Mouse (Mus musculus) megakaryocyte progenitor cell, adult 5-6 weeks (primary cell): ENCODE results near the gene Psmb3. TPM values are rescaled to one million over a fixed set of nuclear protein-coding genes. Genes with fewer than 3 reads are reported as not detected.
"Not testable (repeated sequence)": the region's sequence is repeated elsewhere in the genome, so short reads cannot be mapped to it uniquely, and the experiment has no call there.

ENCODE experiments used
- ATAC-seq: replicated peaks from 2 replicates; pipeline ENCODE4 v1.8.0; 2016; ENCODE audit warnings: mild to moderate bottlenecking, moderate TSS enrichment, inconsistent platforms; ENCODE audit not compliant: poor library complexity
- total RNA-seq, 2 experiments: library from RNA; stranded (forward) in 1 of 2; stranded (reverse) in 1 of 2; fragments of 157-497, 149-512 nt in 1 of 2; fragments of 200-1000 nt in 1 of 2; gene quantifications; 2 replicates each; pipeline versions ENCODE4 v1.2.3 to v1.2.4; 2015 to 2017

The Psmb3 gene
- total RNA-seq, 2 experiments from 2014 or later = 126 to 185 TPM

GRCm38 (mm10) chr11:97714784-97715760, 11.9 kb downstream of the Psmb3 start:
- ATAC-seq = peak; percentile 28; the same call in 1 of the 2 replicates

- ATAC-seq = no peak
Measured at GRCm38 (mm10) chr11:97716021-97716420, 12.8 kb downstream of the Psmb3 start.

GRCm38 (mm10) chr11:97717369-97718280, 14.4 kb downstream of the Psmb3 start:
- ATAC-seq = no peak

GRCm38 (mm10) chr11:97718281-97718860, 15.2 kb downstream of the Psmb3 start:
- ATAC-seq = peak; percentile 73

GRCm38 (mm10) chr11:97719041-97719440, 15.8 kb downstream of the Psmb3 start:
- no peak for ATAC-seq

GRCm38 (mm10) chr11:97721338-97721737, 18.1 kb downstream of the Psmb3 start:
- no peak for ATAC-seq

- ATAC-seq = peak; percentile 25; the same call in 1 of the 2 replicates
Measured at GRCm38 (mm10) chr11:97723709-97724108, 20.5 kb downstream of the Psmb3 start.

GRCm38 (mm10) chr11:97728311-97728710, 25.1 kb downstream of the Psmb3 start:
- peak; percentile 95 for ATAC-seq

- no peak for ATAC-seq
Measured at GRCm38 (mm10) chr11:97728730-97729129, 25.5 kb downstream of the Psmb3 start.

- ATAC-seq = no peak
Measured at GRCm38 (mm10) chr11:97733689-97734088, 30.5 kb downstream of the Psmb3 start.

- ATAC-seq = not testable (repeated sequence)
Measured at GRCm38 (mm10) chr11:97734810-97735209, 31.6 kb downstream of the Psmb3 start.

GRCm38 (mm10) chr11:97736645-97737044, 33.4 kb downstream of the Psmb3 start:
- no peak for ATAC-seq

GRCm38 (mm10) chr11:97737600-97737999, 34.4 kb downstream of the Psmb3 start:
- no peak for ATAC-seq

- peak; percentile 26; the same call in 1 of the 2 replicates for ATAC-seq
Measured at GRCm38 (mm10) chr11:97738703-97739102, 35.5 kb downstream of the Psmb3 start.

GRCm38 (mm10) chr11:97739155-97739554, 36.0 kb downstream of the Psmb3 start:
- no peak for ATAC-seq

- no peak for ATAC-seq
Measured at GRCm38 (mm10) chr11:97740190-97740589, 37.0 kb downstream of the Psmb3 start.

GRCm38 (mm10) chr11:97742157-97742556, 39.0 kb downstream of the Psmb3 start:
- ATAC-seq = no peak

- no peak for ATAC-seq
Measured at GRCm38 (mm10) chr11:97742591-97742990, 39.4 kb downstream of the Psmb3 start.

GRCm38 (mm10) chr11:97743423-97743822, 40.2 kb downstream of the Psmb3 start:
- no peak for ATAC-seq

GRCm38 (mm10) chr11:97744063-97744717, 41.0 kb downstream of the Psmb3 start, which contains the start of gene Pip4k2b:
Gene Pip4k2b, minus strand, starts transcription at chr11:97744704.
- ATAC-seq = 0 out of 2 replicates have a peak, but pooled peaks have one; percentile 9
